Comparison of ENCODE assay signal across 19 mouse cellular contexts in the genomic region with DNA sequence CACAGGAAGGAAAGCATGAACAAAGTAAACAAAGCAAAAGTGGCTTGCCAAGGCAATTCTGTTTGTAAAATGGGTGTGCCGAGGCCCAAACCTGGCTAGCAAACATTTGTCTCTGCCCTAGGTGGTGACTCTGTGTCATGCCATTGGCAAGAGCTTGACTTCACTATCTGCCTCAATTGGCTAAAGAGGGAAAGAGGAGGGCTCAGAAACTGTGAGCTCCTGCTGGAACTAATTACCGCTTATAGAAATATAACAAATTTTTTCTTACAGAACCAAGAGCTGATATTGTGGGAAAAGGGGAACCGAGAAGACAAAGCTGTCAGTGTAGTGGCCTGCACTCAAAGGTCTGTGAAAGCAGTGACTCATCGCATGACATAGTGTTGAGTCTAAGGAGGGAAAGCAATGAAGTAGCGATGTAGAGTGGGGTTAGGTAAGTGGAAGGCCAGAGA. TPM values are rescaled to one million over a fixed set of nuclear protein-coding genes. Genes with fewer than 3 reads are reported as not detected.
DNase-seq lines count a peak whose midpoint lies in the region; ATAC-seq and TF ChIP-seq lines count a peak whose summit lies in the region.
"Had no signal": no experiment of that assay in that cellular context is flagged by ENCODE, and none has a peak within 500 bp of the region (broad histone marks: within the 10 kb centered on the region; RNA-seq: fewer than 3 reads in every experiment).

No protein-coding gene starts in this region.

- H3K79me3 ChIP-seq in C2C12 (ENCODE audit: low read depth), result no peaks in the 10 kb centered on the region

- H3K36me3 ChIP-seq in embryonic facial prominence, embryonic 14.5 days (ENCODE audit: control insufficient read depth, insufficient read depth, low read length), result no peaks in the 10 kb centered on the region
- no peaks in the 10 kb centered on the region for H3K36me3 ChIP-seq in embryonic facial prominence, embryonic 10.5 days (replicated peaks)
- H3K36me3 ChIP-seq in C2C12 (ENCODE audit: control insufficient read depth, insufficient read depth), result no peaks in the 10 kb centered on the region
- H3K36me3 ChIP-seq in intestine, embryonic 14.5 days (ENCODE audit: control insufficient read depth, insufficient read depth, low read length), result no peaks in the 10 kb centered on the region
- no peaks in the 10 kb centered on the region for H3K36me3 ChIP-seq in hindbrain, embryonic 14.5 days (replicated peaks; ENCODE audit: control insufficient read depth, insufficient read depth)
- H3K36me3 ChIP-seq: limb, embryonic 13.5 days had no signal

- DNase-seq in embryonic facial prominence, embryonic 14.5 days (ENCODE audit: low spot score), result peak; percentile 13
- no peak for DNase-seq in embryonic facial prominence, embryonic 10.5 days (ENCODE audit: low spot score)
- DNase-seq in intestine, embryonic 14.5 days (ENCODE audit: low spot score), result peak; percentile 49
- DNase-seq in embryo, embryonic 9.5 days (ENCODE audit: extremely low spot score), result no peak
- no peak for DNase-seq in hindbrain, embryonic 14.5 days (ENCODE audit: low spot score)
- DNase-seq: cerebellum, postnatal 36 days; gastrocnemius, postnatal 25 days; heart, postnatal 36 days had no signal

- H3K9me3 ChIP-seq in embryonic facial prominence, embryonic 14.5 days (ENCODE audit: control insufficient read depth, low read length), result no peaks in the 10 kb centered on the region
- no peaks in the 10 kb centered on the region for H3K9me3 ChIP-seq in embryonic facial prominence, embryonic 10.5 days
- H3K9me3 ChIP-seq in intestine, embryonic 14.5 days (ENCODE audit: control insufficient read depth, low read length), result no peaks in the 10 kb centered on the region
- no peaks in the 10 kb centered on the region for H3K9me3 ChIP-seq in hindbrain, embryonic 14.5 days (ENCODE audit: control insufficient read depth, low read length)
- H3K9me3 ChIP-seq: limb, embryonic 13.5 days had no signal

- H3K4me2 ChIP-seq in embryonic facial prominence, embryonic 14.5 days (ENCODE audit: low read depth, low read length), result no peak overlapping the region
- no peak overlapping the region for H3K4me2 ChIP-seq in intestine, embryonic 14.5 days (ENCODE audit: low read length)
- no peak overlapping the region for H3K4me2 ChIP-seq in hindbrain, embryonic 14.5 days (replicated peaks)
- H3K4me2 ChIP-seq: limb, embryonic 13.5 days; midbrain, embryonic 11.5 days had no signal

- no peak for ATAC-seq in embryonic facial prominence, embryonic 14.5 days (ENCODE audit: low read depth)
- ATAC-seq in intestine, embryonic 14.5 days (replicated peaks; ENCODE audit: low FRiP score, low TSS enrichment, low read depth), result 0 out of 2 replicates have a peak, but pooled peaks have one; percentile 40
- peak; percentile 66 for ATAC-seq in megakaryocyte, adult 5-6 weeks (ENCODE audit: poor library complexity, severe bottlenecking)
- no peak for ATAC-seq in frontal cortex, adult (ENCODE audit: low TSS enrichment)
- ATAC-seq in hindbrain, embryonic 14.5 days (ENCODE audit: low FRiP score), result no peak
- ATAC-seq: CD4-positive, CD25-positive, alpha-beta regulatory T cell, adult 4 months had no signal

- H3ac ChIP-seq in C2C12 (ENCODE audit: control insufficient read depth, insufficient read length, low read depth), result no peak overlapping the region

- H3K27me3 ChIP-seq in embryonic facial prominence, embryonic 14.5 days (replicated peaks; ENCODE audit: control insufficient read depth, insufficient read depth, low read length), result no peaks in the 10 kb centered on the region
- no peaks in the 10 kb centered on the region for H3K27me3 ChIP-seq in embryonic facial prominence, embryonic 10.5 days (replicated peaks; ENCODE audit: low read depth, poor library complexity, severe bottlenecking)
- no peaks in the 10 kb centered on the region for H3K27me3 ChIP-seq in C2C12 (ENCODE audit: control insufficient read depth, insufficient read depth, insufficient read length)
- no peaks in the 10 kb centered on the region for H3K27me3 ChIP-seq in intestine, embryonic 14.5 days (replicated peaks; ENCODE audit: control insufficient read depth, insufficient read depth, low read length)
- no peaks in the 10 kb centered on the region for H3K27me3 ChIP-seq in hindbrain, embryonic 14.5 days (ENCODE audit: control insufficient read depth, insufficient read depth, low read length)
- H3K27me3 ChIP-seq: limb, embryonic 13.5 days had no signal

- no peak for TF ChIP-seq CTCF in C2C12 (IDR thresholded peaks at IDR 0.05; ENCODE audit: control insufficient read depth, insufficient read depth, insufficient read length)

- no peak overlapping the region for H3K9ac ChIP-seq in embryonic facial prominence, embryonic 14.5 days (ENCODE audit: low read depth, low read length)
- H3K9ac ChIP-seq in intestine, embryonic 14.5 days (ENCODE audit: low read length), result no peak overlapping the region
- H3K9ac ChIP-seq in hindbrain, embryonic 14.5 days, result no peak overlapping the region
- H3K9ac ChIP-seq: limb, embryonic 13.5 days had no signal

- H3K4me1 ChIP-seq in embryonic facial prominence, embryonic 14.5 days (ENCODE audit: control insufficient read depth, insufficient read depth, low read length), result no peaks in the 10 kb centered on the region
- no peaks in the 10 kb centered on the region for H3K4me1 ChIP-seq in embryonic facial prominence, embryonic 10.5 days
- H3K4me1 ChIP-seq in intestine, embryonic 14.5 days (replicated peaks; ENCODE audit: control insufficient read depth, insufficient read depth, low read length), result no peaks in the 10 kb centered on the region
- no peaks in the 10 kb centered on the region for H3K4me1 ChIP-seq in hindbrain, embryonic 14.5 days (replicated peaks; ENCODE audit: control insufficient read depth, insufficient read depth, low read length)
- H3K4me1 ChIP-seq: limb, embryonic 13.5 days had no signal

- 65% methylated on average over 5 of the region's 5 CpGs for WGBS in embryonic facial prominence, embryonic 14.5 days
- 88% methylated on average over 5 of the region's 5 CpGs for WGBS in embryonic facial prominence, embryonic 10.5 days
- 64% methylated on average over 5 of the region's 5 CpGs for WGBS in intestine, embryonic 14.5 days
- WGBS in hindbrain, embryonic 14.5 days, result 89% methylated on average over 5 of the region's 5 CpGs

- H3K27ac ChIP-seq in embryonic facial prominence, embryonic 14.5 days (replicated peaks; ENCODE audit: low read depth, low read length), result no peak overlapping the region
- no peak overlapping the region for H3K27ac ChIP-seq in embryonic facial prominence, embryonic 10.5 days (replicated peaks)
- H3K27ac ChIP-seq in intestine, embryonic 14.5 days (ENCODE audit: low read depth), result peak overlapping the region; percentile 8; the same call in 1 of the 2 replicates
- H3K27ac ChIP-seq in hindbrain, embryonic 14.5 days, result no peak overlapping the region
- H3K27ac ChIP-seq: kidney, postnatal 0 days; limb, embryonic 13.5 days had no signal

- H3K4me3 ChIP-seq in embryonic facial prominence, embryonic 14.5 days (ENCODE audit: low read depth, low read length), result no peak overlapping the region
- H3K4me3 ChIP-seq in embryonic facial prominence, embryonic 10.5 days, result no peak overlapping the region
- no peak overlapping the region for H3K4me3 ChIP-seq in C2C12 (ENCODE audit: insufficient read depth, poor library complexity, severe bottlenecking)
- no peak overlapping the region for H3K4me3 ChIP-seq in intestine, embryonic 14.5 days (ENCODE audit: low read depth, low read length)
- no peak overlapping the region for H3K4me3 ChIP-seq in hindbrain, embryonic 14.5 days (replicated peaks; ENCODE audit: low read length)
- H3K4me3 ChIP-seq: limb, embryonic 13.5 days had no signal

- no peaks in the 10 kb centered on the region for H3K79me2 ChIP-seq in C2C12 (ENCODE audit: control insufficient read depth, insufficient read depth)

TF ChIP-seq in C2C12, 6 proteins besides CTCF, POLR2A, EP300 and RAD21:
- peak; percentile 42 for TF ChIP-seq FOSL1 (IDR thresholded peaks at IDR 0.05; ENCODE audit: insufficient read depth, low read length, poor library complexity, severe bottlenecking)
- TF ChIP-seq CEBPB (IDR thresholded peaks at IDR 0.05; ENCODE audit: low read depth), result no peak
- no peak for TF ChIP-seq USF1 (IDR thresholded peaks at IDR 0.05; ENCODE audit: low read depth)
- peak; percentile 26 for TF ChIP-seq MYOD1 (IDR thresholded peaks at IDR 0.05; ENCODE audit: control insufficient read depth, insufficient read length, low read depth)
- peak; percentile 55 for TF ChIP-seq MAX (IDR thresholded peaks at IDR 0.05)
- no peak for TF ChIP-seq MYOG (IDR thresholded peaks at IDR 0.05; ENCODE audit: control insufficient read depth, extremely low read depth, insufficient read length)

RNA-seq across cellular contexts. Expression of a gene that starts 6.5 kb away (rescaled TPM):
- not detected in 2 replicates for polyA plus RNA-seq in embryonic facial prominence, embryonic 14.5 days (2014; fragmentation: Nextera tagmentation; extraction: Ambion mirVana)
- not detected in 2 replicates for polyA plus RNA-seq in embryonic facial prominence, embryonic 10.5 days (2016; fragmentation: Nextera tagmentation; extraction: Ambion mirVana)
- not detected for polyA plus RNA-seq in C2C12 (2012; fragmentation: generic; extraction: Trizol)
- polyA plus RNA-seq in intestine, embryonic 14.5 days (2014; fragmentation: Nextera tagmentation; extraction: Ambion mirVana), result 100 and 126 TPM in 2 replicates
- not detected in 2 replicates for total RNA-seq in megakaryocyte, adult 5-6 weeks (2015)
- total RNA-seq in megakaryocyte, adult 5-6 weeks (2017), result not detected in 2 replicates
- polyA plus RNA-seq in hindbrain, embryonic 14.5 days (2014; fragmentation: Nextera tagmentation; extraction: Ambion mirVana), result not detected in 2 replicates
- total RNA-seq: gastrocnemius, postnatal 25 days; heart, postnatal 36 days; layer of hippocampus, postnatal 14 days had no signal
- polyA plus RNA-seq: brain, embryonic 14.5 days; CD4-positive, CD25-positive, alpha-beta regulatory T cell, adult 4 months; midbrain, embryonic 11.5 days; neural tube, embryonic 11.5 days; testis, adult 2 months had no signal

RNA-seq across cellular contexts. Expression of a gene that starts 30.8 kb away (rescaled TPM):
- polyA plus RNA-seq in embryonic facial prominence, embryonic 14.5 days (2014; fragmentation: Nextera tagmentation; extraction: Ambion mirVana), result not detected in 2 replicates
- polyA plus RNA-seq in embryonic facial prominence, embryonic 10.5 days (2016; fragmentation: Nextera tagmentation; extraction: Ambion mirVana), result not detected in 2 replicates
- not detected for polyA plus RNA-seq in C2C12 (2012; fragmentation: generic; extraction: Trizol)
- polyA plus RNA-seq in intestine, embryonic 14.5 days (2014; fragmentation: Nextera tagmentation; extraction: Ambion mirVana), result not detected in 2 replicates
- total RNA-seq in megakaryocyte, adult 5-6 weeks (2015), result not detected in 2 replicates
- total RNA-seq in megakaryocyte, adult 5-6 weeks (2017), result not detected in 2 replicates
- polyA plus RNA-seq in hindbrain, embryonic 14.5 days (2014; fragmentation: Nextera tagmentation; extraction: Ambion mirVana), result not detected in 2 replicates
- total RNA-seq: gastrocnemius, postnatal 25 days; heart, postnatal 36 days; layer of hippocampus, postnatal 14 days had no signal
- polyA plus RNA-seq: brain, embryonic 14.5 days; CD4-positive, CD25-positive, alpha-beta regulatory T cell, adult 4 months; kidney, postnatal 0 days; limb, embryonic 13.5 days; midbrain, embryonic 11.5 days; neural tube, embryonic 11.5 days; testis, adult 2 months had no signal

RNA-seq across cellular contexts. Expression of a gene that starts 35.6 kb away (rescaled TPM):
- polyA plus RNA-seq in embryonic facial prominence, embryonic 14.5 days (2014; fragmentation: Nextera tagmentation; extraction: Ambion mirVana), result 95.5 and 109 TPM in 2 replicates
- polyA plus RNA-seq in embryonic facial prominence, embryonic 10.5 days (2016; fragmentation: Nextera tagmentation; extraction: Ambion mirVana), result 73.8 and 78.3 TPM in 2 replicates
- polyA plus RNA-seq in C2C12 (2012; fragmentation: generic; extraction: Trizol), result 64.2 TPM
- polyA plus RNA-seq in intestine, embryonic 14.5 days (2014; fragmentation: Nextera tagmentation; extraction: Ambion mirVana), result 125 and 132 TPM in 2 replicates
- 75.4 and 89.8 TPM in 2 replicates for total RNA-seq in megakaryocyte, adult 5-6 weeks (2015)
- total RNA-seq in megakaryocyte, adult 5-6 weeks (2017), result 40.3 and 41.2 TPM in 2 replicates
- polyA plus RNA-seq in hindbrain, embryonic 14.5 days (2014; fragmentation: Nextera tagmentation; extraction: Ambion mirVana), result 88.5 and 102 TPM in 2 replicates

Comparison
In these comparisons a context has a peak if more than half of its experiments do, and no peak if none do; other contexts are left out.
1. DNase-seq: peak in embryonic facial prominence, embryonic 14.5 days (single experiment) and intestine, embryonic 14.5 days (single experiment); none in embryonic facial prominence, embryonic 10.5 days (single experiment), embryo, embryonic 9.5 days (single experiment) and hindbrain, embryonic 14.5 days (single experiment).
2. ATAC-seq: peak in intestine, embryonic 14.5 days (single experiment) and megakaryocyte, adult 5-6 weeks (single experiment); none in embryonic facial prominence, embryonic 14.5 days (single experiment), frontal cortex, adult (single experiment) and hindbrain, embryonic 14.5 days (single experiment).
3. RNA of a gene that starts 6.5 kb away (polyA plus RNA-seq): 100 to 126 TPM in intestine, embryonic 14.5 days; not detected in embryonic facial prominence, embryonic 14.5 days, not detected in embryonic facial prominence, embryonic 10.5 days, not detected in C2C12 (single experiment) and not detected in hindbrain, embryonic 14.5 days; every median in the first group is over 10 times any median in the second.